Mouse (Mus musculus) lung, postnatal 0 days (tissue): ENCODE measurements around the gene Pip4k2a. TPM values are rescaled to one million over a fixed set of nuclear protein-coding genes. Genes with fewer than 3 reads are reported as not detected.
A peak's percentile ranks its signal among the peaks of the same experiment; 100 is the strongest.

Experiments used
- ATAC-seq: fragments of 200-750 bp; cut with Nextera tagmentation; 2 replicates; pipeline ENCODE4 v1.8.0; 2017; ENCODE audit warnings: moderate library complexity
- DNase-seq: peaks from one replicate; pipeline ENCODE4 v3.0.0-alpha.2; 2016; ENCODE audit warnings: low spot score
- H3K27ac ChIP-seq: fragments of 300-500 bp; sonication (generic); 2 replicates; pipeline ENCODE4 v1.5.1; 2014; ENCODE audit warnings: antibody characterized with exemption, mild to moderate bottlenecking, low read length, mixed read lengths
- H3K27me3 ChIP-seq: fragments of 300-500 bp; sonication (generic); replicated peaks from 2 replicates; pipeline ENCODE4 v1.6.1; 2014; ENCODE audit warnings: low read length, mixed read lengths; ENCODE audit not compliant: insufficient read depth
- H3K36me3 ChIP-seq: fragments of 300-500 bp; sonication (generic); 2 replicates; pipeline ENCODE4 v1.6.1; 2014; ENCODE audit warnings: low read length, mixed read lengths; ENCODE audit not compliant: insufficient read depth
- H3K4me1 ChIP-seq: fragments of 300-500 bp; sonication (generic); 2 replicates; pipeline ENCODE4 v1.6.1; 2014; ENCODE audit warnings: antibody characterized with exemption, low read depth, low read length, mixed read lengths; ENCODE audit not compliant: insufficient read depth
- H3K4me2 ChIP-seq: fragments of 300-500 bp; sonication (generic); replicated peaks from 2 replicates; pipeline ENCODE4 v1.6.1; 2014; ENCODE audit warnings: low read depth, mild to moderate bottlenecking, low read length, moderate library complexity, mixed read lengths
- H3K4me3 ChIP-seq: fragments of 300-500 bp; sonication (generic); 2 replicates; pipeline ENCODE4 v1.5.1; 2014; ENCODE audit warnings: low read depth, low read length
- H3K9ac ChIP-seq: fragments of 300-500 bp; sonication (generic); replicated peaks from 2 replicates; pipeline ENCODE4 v1.6.1; 2014; ENCODE audit warnings: low read depth, mild to moderate bottlenecking
- H3K9me3 ChIP-seq: fragments of 300-500 bp; sonication (generic); 2 replicates; pipeline ENCODE4 v1.6.1; 2016; ENCODE audit warnings: low read length, mixed read lengths
- CTCF ChIP-seq: IDR thresholded peaks from 2 replicates; pipeline ENCODE4 v1.5.1; 2016; ENCODE audit warnings: antibody characterized with exemption, mild to moderate bottlenecking
- EP300 ChIP-seq: IDR thresholded peaks from 2 replicates; pipeline ENCODE4 v1.6.1; 2016; ENCODE audit warnings: antibody characterized with exemption, mild to moderate bottlenecking, control low read depth
- WGBS: fragments of 180-500 bp; shearing (Covaris S2); extraction: QIAGEN DNeasy Blood & Tissue Kit; methylation state at CpG from one replicate; pipeline ENCODE4 v1.1.7; 2014; 5-methylcytosine and 5-hydroxymethylcytosine counted together
- polyA plus RNA-seq: library from polyadenylated mRNA; unstranded; fragments of >200 nt; fragmentation: Nextera tagmentation; extraction: Ambion mirVana; gene quantifications from 2 replicates; pipeline ENCODE4 v1.2.1, GENCODE M21; 2015

Gene Pip4k2a
- polyA plus RNA-seq, 1 experiment from 2014 or later = 5.0 TPM

- Histone ChIP-seq H3K4me2 (no peak overlapping the region), H3K4me1 (no peaks in the 10 kb centered on the region), H3K27ac (no peak overlapping the region), H3K9ac (no peak overlapping the region), H3K36me3 (no peaks in the 10 kb centered on the region), H3K9me3 (no peaks in the 10 kb centered on the region), H3K27me3 (no peaks in the 10 kb centered on the region), H3K4me3 (no peak overlapping the region)
- no peak for DNase-seq
- ATAC-seq = no peak
- WGBS = 51% methylated on average over 6 of the region's 6 CpGs
- TF ChIP-seq CTCF (no peak), EP300 (no peak)
Observed at GRCm38 (mm10) chr2:18909713-18910112, 88.2 kb downstream of the Pip4k2a start.

GRCm38 (mm10) chr2:18907269-18907668, 90.7 kb downstream of the Pip4k2a start:
- H3K27me3 ChIP-seq = no peaks in the 10 kb centered on the region
- no peak for TF ChIP-seq EP300
- TF ChIP-seq CTCF = no peak
- H3K9me3 ChIP-seq = no peaks in the 10 kb centered on the region
- H3K4me2 ChIP-seq = no peak overlapping the region
- H3K4me3 ChIP-seq = no peak overlapping the region
- no peak for ATAC-seq
- WGBS = 38% methylated on average over 8 of the region's 8 CpGs
- H3K9ac ChIP-seq = no peak overlapping the region
- H3K27ac ChIP-seq = no peak overlapping the region
- no peaks in the 10 kb centered on the region for H3K36me3 ChIP-seq
- H3K4me1 ChIP-seq = no peaks in the 10 kb centered on the region
- DNase-seq = no peak

- Histone ChIP-seq H3K4me3 (no peak overlapping the region), H3K4me2 (no peak overlapping the region), H3K36me3 (no peaks in the 10 kb centered on the region), H3K27me3 (no peaks in the 10 kb centered on the region), H3K9me3 (no peaks in the 10 kb centered on the region), H3K9ac (no peak overlapping the region), H3K27ac (no peak overlapping the region), H3K4me1 (no peaks in the 10 kb centered on the region)
- TF ChIP-seq CTCF (0 out of 2 replicates have a peak, but pooled peaks have one; percentile 25), EP300 (no peak)
- DNase-seq (no peak), ATAC-seq (no peak)
- WGBS = 74% methylated on average over 2 of the region's 2 CpGs
Observed at GRCm38 (mm10) chr2:18906421-18907084, 91.4 kb downstream of the Pip4k2a start.

GRCm38 (mm10) chr2:18903301-18904068, 94.4 kb downstream of the Pip4k2a start:
- WGBS = 73% methylated on average over 9 of the region's 9 CpGs
- Histone ChIP-seq H3K9me3 (no peaks in the 10 kb centered on the region), H3K27ac (no peak overlapping the region), H3K4me2 (no peak overlapping the region), H3K4me1 (peaks cover under 1% of the 10 kb centered on the region; the same call in 1 of the 2 replicates), H3K27me3 (no peaks in the 10 kb centered on the region), H3K36me3 (no peaks in the 10 kb centered on the region), H3K9ac (no peak overlapping the region), H3K4me3 (no peak overlapping the region)
- TF ChIP-seq CTCF (no peak), EP300 (no peak)
- DNase-seq = no peak
- ATAC-seq = no peak

GRCm38 (mm10) chr2:18901133-18901532, 96.8 kb downstream of the Pip4k2a start:
- no peak overlapping the region for H3K9ac ChIP-seq
- no peak for DNase-seq
- 93% methylated on average over 4 of the region's 4 CpGs for WGBS
- H3K27me3 ChIP-seq = no peaks in the 10 kb centered on the region
- ATAC-seq = no peak
- no peaks in the 10 kb centered on the region for H3K9me3 ChIP-seq
- no peak overlapping the region for H3K4me3 ChIP-seq
- no peaks in the 10 kb centered on the region for H3K36me3 ChIP-seq
- H3K4me2 ChIP-seq = no peak overlapping the region
- peaks cover 11% of the 10 kb centered on the region for H3K4me1 ChIP-seq
- no peak overlapping the region for H3K27ac ChIP-seq
- no peak for TF ChIP-seq CTCF
- TF ChIP-seq EP300 = no peak

- peaks cover 11% of the 10 kb centered on the region for H3K4me1 ChIP-seq
- H3K27ac ChIP-seq = no peak overlapping the region
- 100% methylated on average over 2 of the region's 2 CpGs for WGBS
- H3K4me3 ChIP-seq = no peak overlapping the region
- DNase-seq = no peak
- H3K9me3 ChIP-seq = no peaks in the 10 kb centered on the region
- H3K36me3 ChIP-seq = no peaks in the 10 kb centered on the region
- ATAC-seq = no peak
- H3K9ac ChIP-seq = no peak overlapping the region
- H3K4me2 ChIP-seq = no peak overlapping the region
- no peaks in the 10 kb centered on the region for H3K27me3 ChIP-seq
- TF ChIP-seq EP300 (no peak), CTCF (peak; percentile 38)
Observed at GRCm38 (mm10) chr2:18900635-18901034, 97.3 kb downstream of the Pip4k2a start.
